Mouse (Mus musculus) frontal cortex, postnatal 10 days (tissue): ENCODE results near the gene Arhgap44.

Source experiments
- DNase-seq, 2 experiments: peaks; one replicate each; pipeline ENCODE4 v3.0.0; 2022; ENCODE audit warnings: low spot score in 2 of 2, mixed read lengths in 1 of 2

The Arhgap44 gene

GRCm38 (mm10) chr11:65006047-65006446, 156.7 kb downstream of the Arhgap44 start:
- DNase-seq, result no peak

GRCm38 (mm10) chr11:65004836-65005235, 157.9 kb downstream of the Arhgap44 start:
- no peak for DNase-seq

GRCm38 (mm10) chr11:65003611-65004010, 159.2 kb downstream of the Arhgap44 start:
- DNase-seq, result no peak

- DNase-seq, result no peak
Measured at GRCm38 (mm10) chr11:65001729-65002128, 161.0 kb downstream of the Arhgap44 start.

- DNase-seq, result no peak
Measured at GRCm38 (mm10) chr11:64999685-65000084, 163.1 kb downstream of the Arhgap44 start.

GRCm38 (mm10) chr11:64998439-64998838, 164.3 kb downstream of the Arhgap44 start:
- DNase-seq, result no peak

GRCm38 (mm10) chr11:64988556-64988955, 174.2 kb downstream of the Arhgap44 start:
- DNase-seq, result no peak

- DNase-seq, result no peak
Measured at GRCm38 (mm10) chr11:64979489-64979845, 183.3 kb downstream of the Arhgap44 start.

GRCm38 (mm10) chr11:64978720-64979488, 183.9 kb downstream of the Arhgap44 start, which contains the start of gene Elac2:
Elac2 (plus strand) TSS chr11:64979038.
- DNase-seq, result peak; percentile 97 to 98

- DNase-seq, result no peak
Measured at GRCm38 (mm10) chr11:64972418-64972817, 190.3 kb downstream of the Arhgap44 start.

GRCm38 (mm10) chr11:64971471-64971988, 191.2 kb downstream of the Arhgap44 start:
- DNase-seq, result no peak

- no peak for DNase-seq
Measured at GRCm38 (mm10) chr11:64968939-64969342, 193.8 kb downstream of the Arhgap44 start.

GRCm38 (mm10) chr11:64968507-64968906, 194.3 kb downstream of the Arhgap44 start:
- DNase-seq, result peak; percentile 56 to 70

- DNase-seq, result no peak
Measured at GRCm38 (mm10) chr11:64962629-64963028, 200.1 kb downstream of the Arhgap44 start.

- no peak for DNase-seq
Measured at GRCm38 (mm10) chr11:64956962-64957729, 205.6 kb downstream of the Arhgap44 start.
